Mouse (Mus musculus): ENCODE measurements at regions not wholly inside any gene's neighbourhood (a gene's known extent, or its start where the extent isn't known, plus 50 kb on each side); places are given as distances from the start of the nearest gene placed in this dataset.

DNA sequence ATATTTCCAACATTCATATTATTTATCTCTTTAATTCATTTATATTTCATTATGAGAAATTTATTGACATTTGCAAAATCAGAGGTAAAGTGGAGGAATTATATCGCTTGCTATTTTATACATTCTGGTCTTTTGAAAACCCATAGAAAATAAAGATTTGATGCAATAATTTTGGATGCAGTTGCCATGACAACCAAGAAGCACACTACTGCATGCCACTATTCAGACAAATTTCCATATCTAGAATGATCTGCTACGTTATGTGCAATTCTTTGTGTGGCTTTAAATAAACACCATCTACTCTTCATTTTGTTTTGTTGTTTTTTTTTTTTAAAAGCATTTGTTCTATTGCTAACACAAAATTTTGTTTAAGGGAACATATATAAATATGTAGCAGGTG, 474.4 kb downstream of the Pcdh18 start:
- H3K4me2 ChIP-seq (replicated peaks; ENCODE audit: low read depth): no peak overlapping the region
- TF ChIP-seq EP300 (optimal IDR thresholded peaks at IDR 0.05) (no peak), CTCF (IDR thresholded peaks at IDR 0.05; ENCODE audit: low read depth) (no peak)
- DNase-seq (ENCODE audit: low spot score): no peak

GRCm38 (mm10) chr3:49278356-49278755, 478.8 kb downstream of the Pcdh18 start:
- no peak overlapping the region for H3K4me2 ChIP-seq (replicated peaks; ENCODE audit: low read depth)
- H3K9me3 ChIP-seq (ENCODE audit: control insufficient read depth, low read length): no peaks in the 10 kb centered on the region
- no peaks in the 10 kb centered on the region for H3K27me3 ChIP-seq (ENCODE audit: control insufficient read depth, insufficient read depth, low read length)
- H3K9ac ChIP-seq (ENCODE audit: low read length): no peak overlapping the region
- TF ChIP-seq EP300 (optimal IDR thresholded peaks at IDR 0.05): no peak
- no peak for TF ChIP-seq CTCF (IDR thresholded peaks at IDR 0.05; ENCODE audit: low read depth)
- no peaks in the 10 kb centered on the region for H3K36me3 ChIP-seq (ENCODE audit: control insufficient read depth, insufficient read depth, low read length)
- ATAC-seq (ENCODE audit: low FRiP score, low TSS enrichment) (no peak), DNase-seq (ENCODE audit: low spot score) (no peak)
- 75% methylated on average over 1 of the region's 1 CpGs for WGBS
- no peak overlapping the region for H3K27ac ChIP-seq (replicated peaks)
- no peak overlapping the region for H3K4me3 ChIP-seq (ENCODE audit: low read depth, low read length)
- no peaks in the 10 kb centered on the region for H3K4me1 ChIP-seq (replicated peaks; ENCODE audit: control insufficient read depth, insufficient read depth)

More for the DNA sequence above, 474.4 kb downstream of the Pcdh18 start:
- WGBS: 83% methylated on average over 2 of the region's 2 CpGs
- no peaks in the 10 kb centered on the region for H3K9me3 ChIP-seq (ENCODE audit: control insufficient read depth, low read length)
- no peaks in the 10 kb centered on the region for H3K4me1 ChIP-seq (replicated peaks; ENCODE audit: control insufficient read depth, insufficient read depth)
- no peaks in the 10 kb centered on the region for H3K27me3 ChIP-seq (ENCODE audit: control insufficient read depth, insufficient read depth, low read length)
- no peak for ATAC-seq (ENCODE audit: low FRiP score, low TSS enrichment)
- H3K36me3 ChIP-seq (ENCODE audit: control insufficient read depth, insufficient read depth, low read length): no peaks in the 10 kb centered on the region
- no peak overlapping the region for H3K4me3 ChIP-seq (ENCODE audit: low read depth, low read length)
- H3K9ac ChIP-seq (ENCODE audit: low read length): no peak overlapping the region
- no peak overlapping the region for H3K27ac ChIP-seq (replicated peaks)

- ATAC-seq (ENCODE audit: low FRiP score, low TSS enrichment): no peak
- no peak for DNase-seq (ENCODE audit: low spot score)
- Histone ChIP-seq H3K27me3 (ENCODE audit: control insufficient read depth, insufficient read depth, low read length) (no peaks in the 10 kb centered on the region), H3K27ac (replicated peaks) (no peak overlapping the region), H3K9me3 (ENCODE audit: control insufficient read depth, low read length) (no peaks in the 10 kb centered on the region), H3K4me2 (replicated peaks; ENCODE audit: low read depth) (no peak overlapping the region), H3K36me3 (ENCODE audit: control insufficient read depth, insufficient read depth, low read length) (no peaks in the 10 kb centered on the region), H3K4me1 (replicated peaks; ENCODE audit: control insufficient read depth, insufficient read depth) (no peaks in the 10 kb centered on the region), H3K9ac (ENCODE audit: low read length) (no peak overlapping the region), H3K4me3 (ENCODE audit: low read depth, low read length) (no peak overlapping the region)
- WGBS: 76% methylated on average over 1 of the region's 1 CpGs
- no peak for TF ChIP-seq EP300 (optimal IDR thresholded peaks at IDR 0.05)
- no peak for TF ChIP-seq CTCF (IDR thresholded peaks at IDR 0.05; ENCODE audit: low read depth)
Measured at GRCm38 (mm10) chr3:49274286-49274923, 482.7 kb downstream of the Pcdh18 start.

- H3K9ac ChIP-seq (ENCODE audit: low read length): no peak overlapping the region
- WGBS: 63% methylated on average over 2 of the region's 2 CpGs
- no peaks in the 10 kb centered on the region for H3K36me3 ChIP-seq (ENCODE audit: control insufficient read depth, insufficient read depth, low read length)
- no peak overlapping the region for H3K4me2 ChIP-seq (replicated peaks; ENCODE audit: low read depth)
- no peak overlapping the region for H3K27ac ChIP-seq (replicated peaks)
- TF ChIP-seq EP300 (optimal IDR thresholded peaks at IDR 0.05): no peak
- peak; percentile 68 for TF ChIP-seq CTCF (IDR thresholded peaks at IDR 0.05; ENCODE audit: low read depth)
- H3K9me3 ChIP-seq (ENCODE audit: control insufficient read depth, low read length): no peaks in the 10 kb centered on the region
- ATAC-seq (ENCODE audit: low FRiP score, low TSS enrichment): no peak
- no peak for DNase-seq (ENCODE audit: low spot score)
- no peaks in the 10 kb centered on the region for H3K4me1 ChIP-seq (replicated peaks; ENCODE audit: control insufficient read depth, insufficient read depth)
- H3K27me3 ChIP-seq (ENCODE audit: control insufficient read depth, insufficient read depth, low read length): no peaks in the 10 kb centered on the region
- H3K4me3 ChIP-seq (ENCODE audit: low read depth, low read length): no peak overlapping the region
Measured at GRCm38 (mm10) chr3:49266048-49266447, 491.1 kb downstream of the Pcdh18 start.
